Mouse (Mus musculus): ENCODE measurements around the gene Adap1.

- no peak for TF ChIP-seq POLR2A (IDR thresholded peaks at IDR 0.05; ENCODE audit: control insufficient read depth, low read depth, low read length)
- no peak for TF ChIP-seq CTCF (IDR thresholded peaks at IDR 0.05; ENCODE audit: control insufficient read depth, insufficient read depth, insufficient replicate concordance, low read depth, low read length)
These were observed 84.2 kb downstream of the Adap1 start for GRCm38 (mm10) chr5:139241022-139241761.
